Mouse (Mus musculus) spleen, adult 2 months (tissue): Measurements from ENCODE around the gene Pgd. TPM values are rescaled to one million over a fixed set of nuclear protein-coding genes. Genes with fewer than 3 reads are reported as not detected.
A peak's percentile ranks its signal among the peaks of the same experiment; 100 is the strongest.
"Not testable (repeated sequence)": the region's sequence is repeated elsewhere in the genome, so short reads cannot be mapped to it uniquely, and the experiment has no call there.

Experiments
- DNase-seq, 2 experiments: peaks; one replicate each; pipeline versions ENCODE4 v3.0.0 to v3.0.0-alpha.2; 2012 to 2021; ENCODE audit warnings: low spot score in 2 of 2, low read depth in 1 of 2
- H3K27ac ChIP-seq: fragments of 200-500 bp; 2 replicates; pipeline ENCODE4 v1.5.1; 2012; ENCODE audit warnings: low read length, inconsistent platforms; ENCODE audit not compliant: insufficient read depth
- H3K27me3 ChIP-seq: fragments of 200-500 bp; 2 replicates; pipeline ENCODE4 v1.6.1; 2012; ENCODE audit warnings: mild to moderate bottlenecking, moderate library complexity, low read length, inconsistent platforms; ENCODE audit not compliant: control insufficient read depth, insufficient read depth
- H3K36me3 ChIP-seq: fragments of 200-500 bp; 2 replicates; pipeline ENCODE4 v1.6.1; 2012; ENCODE audit warnings: mild to moderate bottlenecking, low read length, inconsistent platforms; ENCODE audit not compliant: control insufficient read depth, insufficient read depth
- H3K4me1 ChIP-seq: fragments of 200-500 bp; 2 replicates; pipeline ENCODE4 v1.6.1; 2011; ENCODE audit warnings: inconsistent platforms; ENCODE audit not compliant: control insufficient read depth, insufficient read depth, insufficient read length
- H3K4me3 ChIP-seq: fragments of 200-500 bp; 2 replicates; pipeline ENCODE4 v1.5.1; 2011; ENCODE audit warnings: mild to moderate bottlenecking, inconsistent platforms; ENCODE audit not compliant: insufficient read depth, insufficient read length; ENCODE audit errors: extremely low read depth
- CTCF ChIP-seq: fragments of 200-500 bp; IDR thresholded peaks from 2 replicates; pipeline ENCODE4 v1.5.1; 2011; ENCODE audit warnings: mild to moderate bottlenecking, inconsistent platforms; ENCODE audit not compliant: insufficient read depth, insufficient read length, insufficient replicate concordance; ENCODE audit errors: extremely low read depth
- POLR2A ChIP-seq: fragments of 200-500 bp; IDR thresholded peaks from 2 replicates; pipeline ENCODE4 v1.6.1; 2011; ENCODE audit warnings: low read depth, low read length, inconsistent platforms
- WGBS: fragments of 180-500 bp; shearing (Covaris S2); methylation state at CpG from one replicate; pipeline ENCODE4 v1.1.7; 2018; 5-methylcytosine and 5-hydroxymethylcytosine counted together
- polyA plus RNA-seq: library from polyadenylated mRNA; depleted of rRNA; stranded (reverse); fragments of >200 nt; gene quantifications from 2 replicates; pipeline ENCODE4 v1.2.3, GENCODE M21; 2012

Pgd gene
- polyA plus RNA-seq, 1 experiment, result 62.3 TPM

DNA sequence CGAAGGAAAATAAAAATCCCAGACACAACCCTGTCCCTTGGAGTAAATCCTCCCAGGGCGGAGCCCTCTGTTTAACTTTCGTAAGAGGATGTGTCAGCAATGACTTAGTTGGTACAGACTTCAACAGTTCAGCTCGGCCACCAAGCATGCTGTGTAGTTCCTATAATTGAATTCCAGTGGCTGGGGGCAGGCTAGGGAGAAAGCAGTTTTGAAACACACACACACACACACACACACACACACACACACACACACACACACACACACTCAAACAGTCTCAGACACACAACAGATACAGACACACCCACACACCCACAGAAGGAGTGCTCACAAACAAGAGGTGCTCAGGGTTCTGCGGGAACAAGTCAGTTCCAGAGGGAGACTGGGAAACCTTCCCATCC, 5.0 kb upstream of the Pgd start:
- Histone ChIP-seq H3K36me3 (no peaks in the 10 kb centered on the region), H3K27ac (no peak overlapping the region), H3K27me3 (no peaks in the 10 kb centered on the region), H3K4me3 (no peak overlapping the region), H3K4me1 (no peaks in the 10 kb centered on the region; the same call in 1 of the 2 replicates)
- WGBS, result 65% methylated on average over 5 of the region's 5 CpGs
- no peak for DNase-seq
- TF ChIP-seq CTCF, result no peak
- no peak for TF ChIP-seq POLR2A

DNA sequence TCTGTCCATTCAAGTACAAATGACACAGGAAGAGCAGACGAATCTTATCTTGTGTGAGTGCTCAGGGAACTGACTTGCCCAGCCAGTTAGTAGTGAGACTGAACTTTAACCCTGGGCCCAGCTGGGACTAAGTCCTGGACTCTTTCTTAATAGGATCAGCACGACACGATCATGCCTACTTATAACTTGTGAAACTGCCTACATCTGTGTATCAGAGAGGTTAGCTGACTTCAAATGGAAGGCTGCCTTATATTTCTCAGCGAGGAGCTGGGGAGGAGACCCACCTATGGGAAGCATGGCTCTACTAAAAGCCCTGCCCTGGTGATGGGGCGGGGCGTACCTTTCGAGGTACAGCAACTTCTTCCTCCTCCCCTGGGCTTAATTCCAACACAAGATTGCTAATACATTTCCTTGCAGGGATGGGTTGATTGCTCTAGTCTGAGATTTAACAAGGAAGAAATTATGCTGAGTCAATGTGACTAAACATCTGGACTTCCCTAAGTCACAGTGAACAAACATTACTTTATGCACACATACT, 3.9 kb upstream of the Pgd start:
- Histone ChIP-seq H3K27ac (no peak overlapping the region), H3K4me1 (no peaks in the 10 kb centered on the region; the same call in 1 of the 2 replicates), H3K4me3 (no peak overlapping the region), H3K27me3 (no peaks in the 10 kb centered on the region), H3K36me3 (no peaks in the 10 kb centered on the region)
- no peak for DNase-seq
- no peak for TF ChIP-seq POLR2A
- no peak for TF ChIP-seq CTCF
- 61% methylated on average over 7 of the region's 7 CpGs for WGBS

DNA sequence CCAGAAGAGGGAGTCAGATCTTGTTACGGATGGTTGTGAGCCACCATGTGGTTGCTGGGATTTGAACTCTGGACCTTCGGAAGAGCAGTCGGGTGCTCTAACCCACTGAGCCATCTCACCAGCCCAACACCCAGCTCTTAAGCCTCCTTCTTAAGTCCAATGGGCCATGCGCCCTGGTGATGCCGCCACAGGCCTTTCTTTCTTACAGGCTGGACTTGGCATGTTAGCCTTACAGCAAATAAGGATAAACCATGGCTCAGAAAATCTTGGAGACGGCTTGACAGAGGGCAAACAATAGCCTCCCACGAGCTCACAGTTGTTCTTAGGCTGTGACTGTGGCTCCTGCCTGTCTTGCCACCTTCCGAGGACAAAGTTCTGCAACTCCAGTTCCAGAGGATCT, 3.4 kb upstream of the Pgd start:
- not testable (repeated sequence) for H3K4me3 ChIP-seq, H3K27me3 ChIP-seq, H3K36me3 ChIP-seq, H3K27ac ChIP-seq, H3K4me1 ChIP-seq, DNase-seq
- WGBS, result 92% methylated on average over 7 of the region's 8 CpGs

DNA sequence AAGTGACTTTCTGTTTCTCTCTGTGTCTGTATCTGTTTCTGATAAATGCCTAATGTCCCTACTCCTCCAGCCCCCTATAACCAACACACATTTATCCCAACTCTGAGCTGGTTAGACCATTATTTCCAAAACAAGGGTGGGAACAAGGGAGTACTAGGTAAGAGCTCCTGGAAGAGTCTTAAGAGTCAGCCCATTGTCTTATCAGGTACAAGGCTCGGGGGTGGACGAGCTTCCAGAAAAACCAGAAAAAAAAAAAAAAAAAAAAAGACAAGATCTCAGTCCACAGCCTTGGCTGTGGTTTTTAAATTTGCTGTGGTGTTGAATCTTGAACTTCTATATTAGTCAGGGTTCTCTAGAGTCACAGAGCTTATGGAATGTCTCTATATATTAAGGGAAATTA, 1.4 kb upstream of the Pgd start:
- 72% methylated on average over 2 of the region's 2 CpGs for WGBS
- TF ChIP-seq POLR2A (no peak), CTCF (no peak)
- Histone ChIP-seq H3K27me3 (no peaks in the 10 kb centered on the region), H3K36me3 (no peaks in the 10 kb centered on the region; the same call in 1 of the 2 replicates), H3K4me1 (no peaks in the 10 kb centered on the region; the same call in 1 of the 2 replicates), H3K27ac (no peak overlapping the region; the same call in 1 of the 2 replicates), H3K4me3 (no peak overlapping the region)
- no peak for DNase-seq

DNA sequence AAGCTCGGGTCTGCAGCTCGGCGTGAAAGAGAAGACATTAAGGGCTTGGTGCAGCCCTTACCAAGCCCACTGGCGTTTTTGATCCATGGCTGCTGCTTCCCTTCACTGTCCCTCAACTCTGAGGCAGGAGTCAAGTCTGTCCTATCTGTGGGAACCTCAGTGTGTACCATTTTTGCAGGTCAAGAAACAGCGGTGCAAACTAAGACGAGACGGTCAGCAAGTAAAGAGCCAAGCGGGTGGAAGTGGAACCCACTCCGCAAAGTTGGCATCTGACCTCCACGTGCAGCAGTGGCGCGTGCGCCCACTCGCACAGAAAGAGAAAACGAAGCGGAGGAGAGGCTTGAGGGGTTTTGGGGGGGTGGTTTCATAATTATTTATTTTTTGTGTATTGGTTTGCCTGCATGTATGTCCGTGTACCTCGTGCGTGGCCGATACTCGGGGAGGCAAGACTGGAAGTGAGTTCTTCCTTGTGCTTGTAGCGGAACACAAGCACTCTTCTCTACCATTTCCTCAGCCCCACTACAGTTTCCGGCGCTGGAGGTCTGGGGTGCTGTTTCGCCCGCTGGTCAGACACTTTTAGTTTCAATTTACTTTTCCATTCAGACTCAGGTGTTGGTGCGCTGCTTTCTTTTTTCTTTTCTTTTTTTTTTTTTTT, 513 bp upstream of the Pgd start:
- under 1% methylated on average over 27 of the region's 27 CpGs for WGBS
- no peaks in the 10 kb centered on the region; the same call in 1 of the 2 replicates for H3K4me1 ChIP-seq

DNA sequence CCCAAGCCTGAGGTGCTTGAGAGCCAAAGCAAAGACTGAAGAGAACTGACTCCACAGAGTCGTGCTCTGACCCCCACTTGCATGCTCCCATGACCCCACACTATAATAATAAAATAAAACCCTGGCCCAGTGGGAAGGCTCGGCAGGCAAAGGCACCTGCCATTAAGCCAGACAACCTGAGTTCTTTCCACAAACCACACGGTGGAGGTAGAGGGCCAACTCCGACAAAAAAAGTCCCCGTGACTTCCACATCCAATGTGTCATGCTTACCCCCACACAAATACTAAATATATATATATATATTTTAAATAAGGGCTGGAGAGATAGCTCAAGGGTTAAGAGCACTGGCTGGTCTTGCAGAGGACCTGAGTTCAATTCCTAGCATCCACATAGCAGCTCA, 2.4 kb downstream of the Pgd start:
- Histone ChIP-seq H3K27me3 (no peaks in the 10 kb centered on the region), H3K4me1 (no peaks in the 10 kb centered on the region; the same call in 1 of the 2 replicates), H3K27ac (no peak overlapping the region), H3K36me3 (peaks cover 18% of the 10 kb centered on the region), H3K4me3 (no peak overlapping the region)
- TF ChIP-seq CTCF (no peak), POLR2A (no peak)
- no peak for DNase-seq
- 73% methylated on average over 5 of the region's 5 CpGs for WGBS

More for the DNA sequence above, 513 bp upstream of the Pgd start:
- TF ChIP-seq POLR2A (peak; percentile 49; the same call in 1 of the 2 replicates), CTCF (no peak)
- H3K27ac ChIP-seq, result peak overlapping the region; percentile 88
- H3K36me3 ChIP-seq, result no peaks in the 10 kb centered on the region; the same call in 1 of the 2 replicates
- peak overlapping the region; percentile 75 for H3K4me3 ChIP-seq
- peak; percentile 53 to 72 for DNase-seq
- H3K27me3 ChIP-seq, result no peaks in the 10 kb centered on the region

DNA sequence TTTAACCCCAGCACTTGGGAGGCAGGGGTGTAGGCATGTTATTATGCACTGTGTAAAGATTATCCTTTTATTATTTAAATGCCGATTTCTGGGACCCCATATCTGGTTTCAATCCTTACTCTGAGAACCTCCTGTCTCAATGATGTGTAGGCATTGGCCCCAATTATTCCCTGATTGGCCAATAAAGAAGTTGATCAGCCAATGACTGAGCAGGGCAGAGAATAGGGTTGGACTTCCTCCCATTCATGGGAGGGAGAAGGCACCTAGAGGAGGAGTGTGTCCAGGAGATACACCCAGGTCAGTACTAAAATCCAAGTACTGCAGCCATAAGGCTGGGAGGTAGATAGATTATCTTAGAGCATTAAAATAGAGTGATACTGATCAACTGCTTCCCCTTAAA, 3.4 kb downstream of the Pgd start:
- Histone ChIP-seq H3K36me3 (peaks cover 19% of the 10 kb centered on the region), H3K4me1 (no peaks in the 10 kb centered on the region; the same call in 1 of the 2 replicates), H3K27ac (no peak overlapping the region), H3K27me3 (no peaks in the 10 kb centered on the region), H3K4me3 (no peak overlapping the region)
- DNase-seq, result no peak
- WGBS, result 91% methylated on average over 1 of the region's 1 CpGs
- TF ChIP-seq POLR2A (no peak), CTCF (no peak)
